Mouse (Mus musculus): Measurements from ENCODE around the gene Ing5.
"Not testable (repeated sequence)": the region's sequence is repeated elsewhere in the genome, so short reads cannot be mapped to it uniquely, and the experiment has no call there.

Gene Ing5

GRCm38 (mm10) chr1:93811495-93812039 is 7.8 kb downstream of the Ing5 start:
- no peak for DNase-seq

GRCm38 (mm10) chr1:93817823-93818532 is 14.2 kb downstream of the Ing5 start:
- DNase-seq = no peak

GRCm38 (mm10) chr1:93818722-93819121 is 15.0 kb downstream of the Ing5 start:
- DNase-seq = no peak

- DNase-seq = no peak
These were observed 20.2 kb downstream of the Ing5 start for GRCm38 (mm10) chr1:93823796-93824495.

GRCm38 (mm10) chr1:93824609-93825008 is 20.8 kb downstream of the Ing5 start, which contains the start of gene D2hgdh:
Gene D2hgdh, plus strand, starts transcription at chr1:93824909.
- DNase-seq = peak; percentile 30

GRCm38 (mm10) chr1:93825105-93825674 is 21.4 kb downstream of the Ing5 start:
- peak; percentile 96 for DNase-seq

GRCm38 (mm10) chr1:93825771-93826539 is 22.2 kb downstream of the Ing5 start:
- peak; percentile 17 for DNase-seq

- DNase-seq = no peak
These were observed 22.7 kb downstream of the Ing5 start for GRCm38 (mm10) chr1:93826540-93826835.

- DNase-seq = not testable (repeated sequence)
These were observed 29.1 kb downstream of the Ing5 start for GRCm38 (mm10) chr1:93832754-93833360.

- DNase-seq = no peak
These were observed 30.9 kb downstream of the Ing5 start for GRCm38 (mm10) chr1:93834671-93835150.

- DNase-seq = no peak
These were observed 31.4 kb downstream of the Ing5 start for GRCm38 (mm10) chr1:93835211-93835610.

GRCm38 (mm10) chr1:93835876-93836531 is 32.2 kb downstream of the Ing5 start:
- no peak for DNase-seq

GRCm38 (mm10) chr1:93836532-93836913 is 32.8 kb downstream of the Ing5 start:
- no peak for DNase-seq

GRCm38 (mm10) chr1:93837335-93837734 is 33.6 kb downstream of the Ing5 start:
- DNase-seq = no peak

- DNase-seq = not testable (repeated sequence)
These were observed 34.8 kb downstream of the Ing5 start for GRCm38 (mm10) chr1:93838569-93838968.

GRCm38 (mm10) chr1:93845766-93846366 is 42.1 kb downstream of the Ing5 start:
- not testable (repeated sequence) for DNase-seq

GRCm38 (mm10) chr1:93855790-93856189 is 52.0 kb downstream of the Ing5 start:
- not testable (repeated sequence) for DNase-seq

- DNase-seq = no peak
These were observed 53.6 kb downstream of the Ing5 start for GRCm38 (mm10) chr1:93857370-93857769.

GRCm38 (mm10) chr1:93857991-93858390 is 54.2 kb downstream of the Ing5 start:
- no peak for DNase-seq

GRCm38 (mm10) chr1:93859619-93860018 is 55.9 kb downstream of the Ing5 start:
- DNase-seq = no peak

GRCm38 (mm10) chr1:93861048-93861447 is 57.3 kb downstream of the Ing5 start, which contains the start of gene Gal3st2:
Gene Gal3st2, plus strand, starts transcription at chr1:93861306.
- not testable (repeated sequence) for DNase-seq

All from liver (tissue).